Mouse (Mus musculus) cortical plate, adult 2 months (tissue): ENCODE data around the gene Ccdc96.

ENCODE experiments used
- CTCF ChIP-seq: fragments of 200-500 bp; IDR thresholded peaks from 2 replicates; pipeline ENCODE4 v1.5.1; 2011; ENCODE audit warnings: mild to moderate bottlenecking, control low read depth, low read length; ENCODE audit not compliant: insufficient read depth; ENCODE audit errors: extremely low read depth
- POLR2A ChIP-seq: fragments of 200-500 bp; IDR thresholded peaks from 2 replicates; pipeline ENCODE4 v1.6.1; 2011; ENCODE audit warnings: mild to moderate bottlenecking, low read length, control low read depth; ENCODE audit not compliant: insufficient read depth; ENCODE audit errors: extremely low read depth

GRCm38 (mm10) chr5:36485306-36485705, 918 bp downstream of the Ccdc96 start:
- TF ChIP-seq POLR2A (no peak), CTCF (no peak)
